Mouse (Mus musculus): ENCODE measurements at regions not wholly inside any gene's neighbourhood (a gene's known extent, or its start where the extent isn't known, plus 50 kb on each side); places are given as distances from the start of the nearest gene placed in this dataset.

DNA sequence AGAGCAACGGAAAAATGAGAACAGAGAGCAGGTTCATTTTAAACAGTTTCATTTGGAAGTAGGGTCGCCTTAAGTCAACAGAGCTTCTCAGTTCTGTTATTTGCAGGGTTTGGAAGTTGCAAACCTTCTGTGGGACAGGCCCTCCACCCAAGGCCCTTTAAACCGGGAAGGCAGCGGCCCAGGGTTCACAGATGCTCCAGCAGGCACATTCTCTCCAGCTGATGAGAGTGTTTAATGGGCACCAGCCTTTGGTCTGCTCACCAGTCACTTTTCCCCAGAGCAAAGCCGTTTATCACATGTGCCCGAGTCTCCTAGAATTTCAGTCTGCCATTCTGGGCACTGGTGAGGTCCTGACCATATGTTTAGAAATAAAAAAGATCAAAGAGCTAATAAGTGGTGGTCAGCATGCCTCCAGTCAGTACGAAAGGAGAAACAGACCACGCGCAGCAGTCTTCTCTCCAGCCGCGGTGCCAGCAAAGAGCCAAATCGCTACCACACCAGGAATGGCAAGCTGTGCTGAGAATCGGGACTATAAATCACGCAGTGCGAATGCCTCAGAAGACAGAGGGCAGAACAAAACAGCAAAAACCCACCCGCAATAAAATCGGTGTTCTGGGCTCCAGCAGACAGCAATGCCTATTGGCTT, 173.5 kb downstream of the Papss1 start:
- Histone ChIP-seq H3K9ac (ENCODE audit: low read depth, low read length) (no peak overlapping the region), H3K9me3 (ENCODE audit: control insufficient read depth) (no peaks in the 10 kb centered on the region), H3K4me1 (replicated peaks; ENCODE audit: control insufficient read depth, insufficient read depth, low read length) (no peaks in the 10 kb centered on the region), H3K27me3 (replicated peaks; ENCODE audit: control insufficient read depth, insufficient read depth, low read length) (no peaks in the 10 kb centered on the region), H3K4me2 (replicated peaks; ENCODE audit: low read depth) (no peak overlapping the region), H3K4me3 (ENCODE audit: low read depth, low read length) (no peak overlapping the region), H3K27ac (ENCODE audit: low read depth, low read length) (no peak overlapping the region), H3K36me3 (ENCODE audit: control insufficient read depth, insufficient read depth) (no peaks in the 10 kb centered on the region)
- no peak for TF ChIP-seq CTCF (IDR thresholded peaks at IDR 0.05; ENCODE audit: low read depth)
- WGBS, result 68% methylated on average over 17 of the region's 17 CpGs
- no peak for ATAC-seq

DNA sequence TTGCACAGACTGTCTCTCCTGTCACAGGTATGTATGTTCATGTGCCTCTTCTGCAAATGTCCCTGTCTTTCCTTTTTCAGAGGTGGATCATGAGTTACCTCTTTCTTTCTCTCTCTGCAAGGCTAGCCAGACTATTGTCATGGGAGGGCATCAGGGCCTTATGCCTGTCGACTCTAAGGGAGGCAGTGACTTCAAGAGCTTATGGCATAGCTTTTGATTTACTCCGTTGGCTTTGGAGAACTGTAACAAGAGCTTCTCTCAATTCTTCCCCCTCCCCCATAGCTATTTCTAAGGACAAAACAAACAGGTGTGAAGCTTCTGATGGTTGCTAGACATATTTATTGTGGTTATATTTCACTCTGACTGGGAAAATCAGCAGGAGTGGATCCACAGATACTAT, 191.0 kb downstream of the Papss1 start:
- WGBS, result 40% methylated on average over 2 of the region's 2 CpGs
- no peak overlapping the region for H3K27ac ChIP-seq (ENCODE audit: low read depth, low read length)
- ATAC-seq, result no peak

DNA sequence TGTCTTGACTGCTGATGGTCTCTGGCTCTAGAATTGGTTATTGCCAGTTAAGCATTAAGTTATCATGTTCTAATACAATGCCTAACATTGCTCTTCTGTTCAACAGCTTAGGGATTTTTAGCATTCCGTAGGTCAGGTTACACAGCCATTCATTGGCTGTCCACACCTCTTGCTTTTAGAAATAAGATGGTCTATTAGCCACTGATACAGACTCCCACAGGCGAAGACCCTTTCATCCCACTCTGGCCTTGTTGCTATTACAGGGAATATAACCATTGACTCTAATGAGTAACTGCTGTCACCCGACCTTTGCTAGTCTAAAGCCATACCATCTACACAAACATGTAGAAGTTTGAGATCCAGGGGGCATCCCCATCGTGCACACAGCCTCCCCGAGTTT, 191.6 kb downstream of the Papss1 start:
- no peak for ATAC-seq
- Histone ChIP-seq H3K4me1 (replicated peaks; ENCODE audit: control insufficient read depth, insufficient read depth, low read length) (no peaks in the 10 kb centered on the region), H3K27ac (ENCODE audit: low read depth, low read length) (no peak overlapping the region), H3K4me3 (ENCODE audit: low read depth, low read length) (no peak overlapping the region), H3K36me3 (ENCODE audit: control insufficient read depth, insufficient read depth) (no peaks in the 10 kb centered on the region), H3K27me3 (replicated peaks; ENCODE audit: control insufficient read depth, insufficient read depth, low read length) (no peaks in the 10 kb centered on the region), H3K9me3 (ENCODE audit: control insufficient read depth) (peaks cover 5% of the 10 kb centered on the region; the same call in 1 of the 2 replicates), H3K9ac (ENCODE audit: low read depth, low read length) (no peak overlapping the region), H3K4me2 (replicated peaks; ENCODE audit: low read depth) (no peak overlapping the region)
- WGBS, result 78% methylated on average over 5 of the region's 5 CpGs
- TF ChIP-seq CTCF (IDR thresholded peaks at IDR 0.05; ENCODE audit: low read depth), result no peak

More for the DNA sequence above, 191.0 kb downstream of the Papss1 start:
- no peak overlapping the region for H3K4me2 ChIP-seq (replicated peaks; ENCODE audit: low read depth)
- no peaks in the 10 kb centered on the region for H3K27me3 ChIP-seq (replicated peaks; ENCODE audit: control insufficient read depth, insufficient read depth, low read length)
- peaks cover 5% of the 10 kb centered on the region; the same call in 1 of the 2 replicates for H3K9me3 ChIP-seq (ENCODE audit: control insufficient read depth)
- no peaks in the 10 kb centered on the region for H3K4me1 ChIP-seq (replicated peaks; ENCODE audit: control insufficient read depth, insufficient read depth, low read length)
- H3K36me3 ChIP-seq (ENCODE audit: control insufficient read depth, insufficient read depth), result no peaks in the 10 kb centered on the region
- no peak for TF ChIP-seq CTCF (IDR thresholded peaks at IDR 0.05; ENCODE audit: low read depth)
- no peak overlapping the region for H3K9ac ChIP-seq (ENCODE audit: low read depth, low read length)
- no peak overlapping the region for H3K4me3 ChIP-seq (ENCODE audit: low read depth, low read length)

DNA sequence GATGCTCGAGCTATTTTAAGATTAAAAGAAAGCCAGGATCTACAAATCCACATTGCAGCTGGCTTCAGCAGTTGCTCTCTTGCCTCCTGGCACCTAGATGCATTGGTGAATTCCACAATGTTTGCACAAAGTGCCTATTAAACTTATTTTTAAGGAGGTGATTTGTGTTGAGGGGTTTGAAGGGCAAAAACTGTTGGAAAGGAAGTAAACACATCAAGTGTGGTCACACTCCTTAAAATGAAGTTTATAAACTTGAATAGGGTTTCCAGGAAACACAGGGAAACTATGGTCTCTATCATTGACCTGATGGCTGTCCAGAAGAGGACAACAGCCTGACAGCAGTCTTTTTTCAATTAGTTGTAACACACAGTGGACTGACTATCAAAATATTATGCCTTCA, 205.4 kb downstream of the Papss1 start:
- Histone ChIP-seq H3K4me3 (ENCODE audit: low read depth, low read length) (no peak overlapping the region), H3K36me3 (ENCODE audit: control insufficient read depth, insufficient read depth) (no peaks in the 10 kb centered on the region), H3K4me2 (replicated peaks; ENCODE audit: low read depth) (no peak overlapping the region), H3K27ac (ENCODE audit: low read depth, low read length) (no peak overlapping the region), H3K9ac (ENCODE audit: low read depth, low read length) (no peak overlapping the region), H3K4me1 (replicated peaks; ENCODE audit: control insufficient read depth, insufficient read depth, low read length) (no peaks in the 10 kb centered on the region), H3K27me3 (replicated peaks; ENCODE audit: control insufficient read depth, insufficient read depth, low read length) (no peaks in the 10 kb centered on the region), H3K9me3 (ENCODE audit: control insufficient read depth) (no peaks in the 10 kb centered on the region)
- no peak for TF ChIP-seq CTCF (IDR thresholded peaks at IDR 0.05; ENCODE audit: low read depth)
- no peak for ATAC-seq
- 60% methylated on average over 1 of the region's 1 CpGs for WGBS

DNA sequence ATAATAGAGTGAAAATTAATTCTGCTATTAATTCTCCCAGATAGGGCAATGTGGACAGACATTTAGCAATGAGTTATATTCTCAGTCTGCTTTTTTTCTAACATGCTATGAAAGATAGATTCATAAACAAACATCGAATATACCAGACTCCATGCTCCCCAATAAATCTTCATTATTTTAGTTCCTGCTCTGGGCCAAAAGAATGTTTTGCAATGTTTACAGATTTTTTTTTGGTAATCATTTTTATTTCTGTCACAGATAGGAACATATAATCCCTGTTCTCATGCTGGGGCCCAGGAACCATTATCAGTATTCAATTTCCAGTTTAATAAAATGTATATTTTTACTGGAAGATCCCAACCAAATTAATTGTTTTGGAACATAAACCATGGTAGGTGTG, 205.9 kb downstream of the Papss1 start:
- 61% methylated on average over 1 of the region's 1 CpGs for WGBS
- Histone ChIP-seq H3K9me3 (ENCODE audit: control insufficient read depth) (no peaks in the 10 kb centered on the region), H3K4me3 (ENCODE audit: low read depth, low read length) (no peak overlapping the region), H3K36me3 (ENCODE audit: control insufficient read depth, insufficient read depth) (no peaks in the 10 kb centered on the region), H3K27ac (ENCODE audit: low read depth, low read length) (no peak overlapping the region), H3K27me3 (replicated peaks; ENCODE audit: control insufficient read depth, insufficient read depth, low read length) (no peaks in the 10 kb centered on the region), H3K4me2 (replicated peaks; ENCODE audit: low read depth) (no peak overlapping the region), H3K9ac (ENCODE audit: low read depth, low read length) (no peak overlapping the region), H3K4me1 (replicated peaks; ENCODE audit: control insufficient read depth, insufficient read depth, low read length) (no peaks in the 10 kb centered on the region)
- TF ChIP-seq CTCF (IDR thresholded peaks at IDR 0.05; ENCODE audit: low read depth), result no peak
- no peak for ATAC-seq

DNA sequence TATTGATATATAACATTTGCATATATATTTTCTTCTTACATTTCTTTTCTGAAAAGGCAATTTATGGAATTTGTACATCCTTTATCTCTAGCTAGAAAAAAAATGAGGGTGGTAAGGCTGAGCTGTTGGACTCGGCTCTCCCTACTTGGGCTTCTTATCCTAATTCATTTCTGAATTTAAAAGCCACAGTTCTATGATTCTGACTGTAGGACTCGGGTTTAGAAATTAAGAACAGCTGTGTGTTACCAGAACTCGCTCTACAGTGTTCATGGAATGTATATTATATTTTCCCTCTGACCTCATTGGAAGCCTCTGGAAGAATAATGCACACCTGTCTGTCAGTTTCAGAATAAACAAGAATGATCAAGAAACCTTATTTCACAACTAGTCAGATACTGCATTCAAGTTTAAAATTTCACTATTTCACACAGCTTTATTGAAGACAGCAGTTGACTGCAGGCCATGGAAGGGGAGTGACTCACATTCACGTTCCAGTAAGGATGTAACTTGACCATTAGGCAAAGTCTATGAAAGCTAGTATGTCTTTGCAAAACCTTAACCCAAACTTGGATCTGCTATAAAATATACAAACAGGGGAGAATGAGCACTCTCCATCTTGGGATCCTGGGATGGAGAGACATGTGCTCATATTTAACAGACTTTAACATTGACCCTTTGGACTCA, 207.4 kb downstream of the Papss1 start:
- H3K9ac ChIP-seq (ENCODE audit: low read depth, low read length), result no peak overlapping the region

More for the DNA sequence above, 207.4 kb downstream of the Papss1 start:
- no peak for TF ChIP-seq CTCF (IDR thresholded peaks at IDR 0.05; ENCODE audit: low read depth)
- no peaks in the 10 kb centered on the region for H3K36me3 ChIP-seq (ENCODE audit: control insufficient read depth, insufficient read depth)
- no peak for ATAC-seq
- 64% methylated on average over 4 of the region's 4 CpGs for WGBS
- H3K27me3 ChIP-seq (replicated peaks; ENCODE audit: control insufficient read depth, insufficient read depth, low read length), result no peaks in the 10 kb centered on the region
- no peak overlapping the region for H3K27ac ChIP-seq (ENCODE audit: low read depth, low read length)
- no peaks in the 10 kb centered on the region for H3K9me3 ChIP-seq (ENCODE audit: control insufficient read depth)
- H3K4me2 ChIP-seq (replicated peaks; ENCODE audit: low read depth), result no peak overlapping the region
- H3K4me3 ChIP-seq (ENCODE audit: low read depth, low read length), result no peak overlapping the region
- no peaks in the 10 kb centered on the region for H3K4me1 ChIP-seq (replicated peaks; ENCODE audit: control insufficient read depth, insufficient read depth, low read length)

Data from intestine, postnatal 0 days (tissue).